Mouse (Mus musculus) testis, adult 2 months (tissue): ENCODE data around the gene Cygb.

ENCODE experiments used
- CTCF ChIP-seq: fragments of 200-500 bp; IDR thresholded peaks from 2 replicates; pipeline ENCODE4 v1.5.1; 2012; ENCODE audit warnings: low read depth, mild to moderate bottlenecking, inconsistent platforms, low read length, moderate library complexity; ENCODE audit not compliant: control insufficient read depth, insufficient read depth, insufficient replicate concordance
- POLR2A ChIP-seq: fragments of 200-500 bp; IDR thresholded peaks from 2 replicates; pipeline ENCODE4 v1.6.1; 2012; ENCODE audit warnings: low read depth, mild to moderate bottlenecking, inconsistent platforms, low read length, moderate library complexity; ENCODE audit not compliant: control insufficient read depth

DNA sequence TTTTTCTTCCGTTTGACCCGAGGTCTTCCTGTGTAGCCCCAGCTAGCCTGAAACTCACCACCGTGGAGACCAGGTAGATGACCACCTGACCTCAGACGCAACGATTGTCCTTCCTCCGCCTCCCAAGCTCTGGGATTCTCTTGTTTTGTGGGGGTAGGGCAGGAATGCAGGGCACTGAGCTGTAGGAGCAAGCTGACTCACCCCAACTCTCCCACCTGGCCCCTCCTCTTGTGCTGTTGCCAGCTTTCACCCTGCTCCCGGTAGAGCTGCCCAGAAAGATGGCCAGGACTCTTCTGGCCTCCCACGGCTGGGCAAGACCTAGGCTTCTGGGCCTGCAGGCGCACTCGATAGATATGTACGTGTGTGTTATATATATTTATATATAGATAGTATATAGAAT, 8.0 kb downstream of the Cygb start:
- no peak for TF ChIP-seq CTCF
- no peak for TF ChIP-seq POLR2A
